Mouse (Mus musculus) bone marrow macrophage, adult 2 months (primary cell): ENCODE data around the gene Pax7.

Experiments used
- CTCF ChIP-seq: IDR thresholded peaks from 2 replicates; pipeline ENCODE4 v1.5.1; 2012; ENCODE audit warnings: low read depth, mild to moderate bottlenecking, low read length, moderate library complexity
- POLR2A ChIP-seq: IDR thresholded peaks from 2 replicates; pipeline ENCODE4 v1.6.1; 2012; ENCODE audit warnings: mild to moderate bottlenecking, low read depth, low read length, borderline replicate concordance

DNA sequence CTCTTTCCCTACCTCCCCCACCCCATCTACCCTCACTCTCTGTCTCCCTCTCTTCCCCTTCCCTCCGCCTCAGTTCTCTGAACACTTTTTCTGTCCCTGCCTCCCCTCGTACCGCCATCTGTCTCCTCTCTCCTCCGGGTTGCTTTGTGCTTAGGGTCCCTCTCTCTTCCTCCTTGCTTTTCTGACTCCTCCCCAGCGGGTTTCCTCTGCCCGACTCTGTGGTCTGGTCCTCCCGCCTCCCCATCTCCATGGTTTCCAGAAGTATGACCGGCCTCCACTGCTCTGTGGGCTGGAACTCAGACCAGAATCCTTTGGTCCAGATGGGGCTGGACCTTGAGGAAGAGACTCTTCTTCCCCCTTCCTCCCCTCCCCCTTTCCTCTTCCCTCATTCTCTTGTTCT lies 2.9 kb upstream of the Pax7 start:
- no peak for TF ChIP-seq CTCF
- TF ChIP-seq POLR2A = no peak
